Mouse (Mus musculus): ENCODE measurements around the gene Rhbdd2. TPM values are rescaled to one million over a fixed set of nuclear protein-coding genes. Genes with fewer than 3 reads are reported as not detected.

Gene Rhbdd2
- polyA plus RNA-seq, 1 experiment from 2014 or later = 6.3 TPM

DNA sequence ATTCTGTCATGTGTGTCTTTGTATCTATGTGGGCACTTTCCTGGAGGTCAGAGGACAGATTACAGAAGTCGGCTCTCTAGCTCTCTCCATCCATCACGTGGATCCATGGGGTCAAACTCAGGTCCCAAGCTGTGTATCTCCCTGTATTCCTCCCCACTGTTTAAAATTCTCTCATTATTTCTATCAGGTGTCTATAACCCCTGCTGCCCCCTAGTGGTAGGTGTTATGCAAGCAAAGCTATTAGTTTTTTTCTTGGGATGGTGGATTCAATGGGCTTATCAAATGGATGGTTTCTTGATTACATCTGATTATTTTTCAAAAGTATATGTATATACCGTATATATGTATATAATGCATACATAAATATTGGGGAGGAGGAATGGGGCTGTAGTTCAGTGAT lies 1.8 kb upstream of the Rhbdd2 start:
- peaks cover 15% of the 10 kb centered on the region; the same call in 1 of the 2 replicates for H3K79me2 ChIP-seq (ENCODE audit: inconsistent target)
- no peak overlapping the region for H3K4me3 ChIP-seq (ENCODE audit: inconsistent target)
- no peak overlapping the region for H3K27ac ChIP-seq
- 17% methylated on average over 3 of the region's 3 CpGs for WGBS (ENCODE audit: missing documents)
- no peaks in the 10 kb centered on the region for H3K36me3 ChIP-seq (ENCODE audit: inconsistent target)

DNA sequence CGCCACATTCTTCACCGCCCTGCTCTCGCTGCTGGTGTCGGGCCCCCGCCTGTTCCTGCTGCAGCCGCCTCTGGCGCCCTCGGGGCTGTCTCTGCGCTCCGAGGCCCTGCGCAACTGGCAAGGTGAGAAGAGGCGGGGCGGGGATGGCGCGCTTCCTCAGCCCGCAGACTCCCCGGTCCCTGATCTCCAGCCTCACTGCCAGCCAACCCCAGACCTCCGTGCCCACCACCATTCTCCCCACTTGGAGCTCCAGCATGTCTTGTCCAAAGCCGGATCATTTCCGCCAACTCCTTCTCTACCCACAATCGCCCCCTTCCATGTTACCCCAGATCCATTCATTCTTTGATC lies 353 bp downstream of the Rhbdd2 start:
- 0% methylated on average over 21 of the region's 21 CpGs for WGBS (ENCODE audit: missing documents)
- Histone ChIP-seq H3K4me3 (ENCODE audit: inconsistent target) (peak overlapping the region; percentile 60), H3K27ac (no peak overlapping the region), H3K36me3 (ENCODE audit: inconsistent target) (peaks cover 10% of the 10 kb centered on the region; the same call in 1 of the 2 replicates), H3K79me2 (ENCODE audit: inconsistent target) (peaks cover 15% of the 10 kb centered on the region; the same call in 1 of the 2 replicates)

DNA sequence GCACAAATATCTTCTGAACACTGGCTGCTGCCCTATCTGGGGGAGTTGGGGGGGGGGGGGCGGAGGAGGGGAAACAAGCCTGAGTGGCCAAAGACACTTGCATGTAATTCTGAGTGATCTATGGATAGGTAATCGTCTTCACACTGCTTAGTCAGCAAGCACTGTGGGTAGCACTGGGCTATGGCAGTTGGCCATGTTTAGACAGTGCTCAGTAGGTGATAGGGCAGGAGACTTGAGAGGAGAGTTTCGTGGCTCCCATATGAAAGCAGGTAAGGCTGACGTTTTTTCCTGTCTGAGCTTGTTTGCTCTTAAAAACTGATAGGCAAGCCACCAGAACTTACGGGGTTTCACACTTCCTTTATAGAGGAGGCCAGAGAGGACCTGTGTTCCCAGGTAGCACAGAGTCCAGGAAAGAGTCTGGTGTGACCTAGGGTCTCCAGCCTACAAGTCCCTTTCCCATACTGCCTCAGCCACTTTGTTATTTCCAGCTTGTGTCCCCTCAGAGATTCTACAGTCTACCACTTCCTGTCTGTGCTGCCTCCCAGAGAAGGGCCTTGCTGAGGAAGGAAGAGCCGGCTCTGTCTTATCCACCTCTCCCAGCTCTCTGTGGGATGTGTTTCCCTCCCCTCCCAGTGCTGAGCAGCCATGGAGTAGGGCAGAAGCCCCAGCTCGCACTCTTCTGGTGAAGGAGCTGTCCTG lies 7.5 kb downstream of the Rhbdd2 start:
- Histone ChIP-seq H3K27ac (no peak overlapping the region), H3K36me3 (ENCODE audit: inconsistent target) (peaks cover 19% of the 10 kb centered on the region; the same call in 1 of the 2 replicates), H3K4me3 (ENCODE audit: inconsistent target) (no peak overlapping the region), H3K79me2 (ENCODE audit: inconsistent target) (no peaks in the 10 kb centered on the region)
- WGBS (ENCODE audit: missing documents) = 57% methylated on average over 6 of the region's 7 CpGs

DNA sequence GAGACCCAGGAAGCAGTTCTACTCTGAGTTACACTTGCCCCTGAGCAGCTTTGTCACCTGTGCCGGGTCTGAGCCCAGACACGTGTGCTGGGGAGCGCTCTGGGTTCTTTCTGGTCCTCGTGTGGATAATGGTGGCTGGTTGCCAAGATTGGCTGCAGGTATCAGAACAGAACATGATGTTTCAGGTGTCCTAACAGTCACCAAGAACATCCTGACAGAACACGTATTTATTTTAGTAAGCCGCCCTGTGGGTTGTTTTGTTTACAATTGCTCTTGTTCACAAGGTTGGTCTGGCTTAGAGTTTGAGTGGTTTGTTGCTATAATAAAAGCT lies 8.0 kb downstream of the Rhbdd2 start:
- Histone ChIP-seq H3K79me2 (ENCODE audit: inconsistent target) (no peaks in the 10 kb centered on the region), H3K36me3 (ENCODE audit: inconsistent target) (peaks cover 19% of the 10 kb centered on the region; the same call in 1 of the 2 replicates), H3K27ac (no peak overlapping the region), H3K4me3 (ENCODE audit: inconsistent target) (no peak overlapping the region)
- WGBS (ENCODE audit: missing documents) = 89% methylated on average over 5 of the region's 6 CpGs

DNA sequence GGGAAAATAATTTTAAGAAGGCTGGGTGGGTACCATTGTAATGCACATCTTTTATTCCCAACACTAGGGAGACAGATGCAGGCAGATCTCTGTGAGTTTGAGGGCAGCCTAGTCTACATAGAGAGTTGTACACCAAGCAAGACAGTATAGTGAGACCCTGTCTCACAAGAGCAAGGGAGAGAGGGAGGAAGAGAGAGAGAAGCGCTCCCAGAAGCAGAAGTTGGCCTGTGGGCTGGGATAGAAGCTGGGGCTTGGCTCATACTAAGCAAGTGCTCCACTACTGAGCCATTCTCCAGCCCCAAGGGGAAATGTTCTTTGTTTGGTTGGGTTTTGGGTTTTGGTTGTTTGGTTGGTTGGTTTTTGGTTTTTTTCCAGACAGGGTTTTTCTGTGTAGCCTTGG lies 8.6 kb downstream of the Rhbdd2 start:
- no peaks in the 10 kb centered on the region for H3K79me2 ChIP-seq (ENCODE audit: inconsistent target)
- WGBS (ENCODE audit: missing documents) = 29% methylated on average over 1 of the region's 1 CpGs
- H3K36me3 ChIP-seq (ENCODE audit: inconsistent target) = peaks cover 18% of the 10 kb centered on the region; the same call in 1 of the 2 replicates
- no peak overlapping the region for H3K27ac ChIP-seq
- no peak overlapping the region for H3K4me3 ChIP-seq (ENCODE audit: inconsistent target)

DNA sequence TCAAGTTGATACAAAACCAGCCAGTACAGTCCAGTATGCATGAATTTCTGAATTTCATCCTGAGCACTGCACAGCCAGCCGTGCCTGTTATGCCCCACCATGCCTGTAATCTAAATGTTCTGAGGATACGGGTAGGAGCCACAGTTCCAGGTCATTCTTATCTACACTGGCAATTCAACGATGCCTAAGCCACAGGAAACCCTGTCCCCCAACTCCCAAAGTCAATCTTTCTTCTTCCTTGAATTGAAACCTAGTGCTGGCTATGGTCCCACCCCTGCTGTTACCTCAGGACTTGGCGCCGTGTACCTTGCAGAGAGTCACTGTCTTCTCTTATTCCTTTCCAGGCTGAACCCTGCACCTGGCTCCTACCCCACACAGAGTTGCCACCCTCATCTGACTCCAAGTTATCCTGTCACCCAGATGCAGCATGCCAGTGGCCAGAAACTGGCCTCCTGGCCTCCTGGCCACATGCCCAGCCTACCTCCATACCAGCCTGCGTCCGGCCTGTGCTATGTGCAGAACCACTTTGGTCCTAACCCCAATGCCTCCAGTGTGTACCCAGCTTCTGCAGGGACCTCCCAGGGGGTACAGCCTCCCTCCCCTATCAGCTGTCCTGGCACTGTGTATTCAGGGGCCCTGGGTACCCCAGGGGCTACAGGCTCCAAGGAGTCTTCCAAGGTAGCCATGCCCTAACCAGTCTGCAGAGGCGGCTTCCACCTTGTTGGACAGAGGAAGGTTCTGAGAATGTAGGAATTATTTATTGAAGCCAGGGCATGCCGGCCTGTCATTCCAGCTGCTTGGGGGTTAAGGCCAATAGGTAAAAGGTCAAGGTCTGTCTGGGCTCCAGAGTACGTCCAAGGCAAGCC lies 10.5 kb downstream of the Rhbdd2 start:
- Histone ChIP-seq H3K4me3 (ENCODE audit: inconsistent target) (no peak overlapping the region), H3K27ac (no peak overlapping the region), H3K79me2 (ENCODE audit: inconsistent target) (no peaks in the 10 kb centered on the region), H3K36me3 (ENCODE audit: inconsistent target) (peaks cover 7% of the 10 kb centered on the region; the same call in 1 of the 2 replicates)
- WGBS (ENCODE audit: missing documents) = 83% methylated on average over 10 of the region's 10 CpGs

DNA sequence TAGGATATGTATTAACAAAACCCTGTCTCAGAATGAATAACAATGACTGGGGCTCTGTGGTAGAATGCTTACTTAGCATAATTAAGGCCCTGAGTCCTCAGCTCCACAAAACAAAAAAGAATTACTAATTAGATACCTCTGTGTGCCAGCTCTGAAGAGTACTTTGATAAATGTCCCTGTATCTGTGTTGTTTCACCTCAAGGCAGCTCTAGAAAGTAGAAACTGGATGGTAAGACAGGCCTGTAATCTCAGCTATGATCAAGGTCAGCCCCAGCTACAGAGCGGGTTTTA lies 11.1 kb downstream of the Rhbdd2 start:
- 90% methylated on average over 1 of the region's 1 CpGs for WGBS (ENCODE audit: missing documents)
- no peak overlapping the region for H3K27ac ChIP-seq
- H3K79me2 ChIP-seq (ENCODE audit: inconsistent target) = no peaks in the 10 kb centered on the region
- no peak overlapping the region for H3K4me3 ChIP-seq (ENCODE audit: inconsistent target)
- H3K36me3 ChIP-seq (ENCODE audit: inconsistent target) = peaks cover 4% of the 10 kb centered on the region; the same call in 1 of the 2 replicates

DNA sequence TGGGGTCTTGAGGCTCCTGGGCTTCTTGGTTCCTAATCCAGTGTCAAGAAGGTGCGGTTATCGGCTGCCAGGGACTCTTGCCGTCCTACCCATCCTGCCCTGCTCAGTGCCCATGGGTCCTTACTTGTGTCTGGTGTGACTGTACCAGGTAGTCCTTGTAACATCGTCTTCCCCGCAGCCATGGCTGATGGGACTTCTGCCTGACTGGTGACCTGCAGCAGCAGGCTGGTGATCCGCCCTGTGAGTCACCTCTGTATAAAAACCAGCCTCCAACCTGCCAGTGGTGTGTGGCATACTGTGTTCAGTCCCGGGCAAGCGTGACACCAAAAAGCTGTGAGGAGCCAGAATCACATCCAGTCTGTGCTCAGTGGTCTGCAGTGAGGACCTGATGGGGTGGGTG lies 11.5 kb downstream of the Rhbdd2 start:
- 95% methylated on average over 8 of the region's 8 CpGs for WGBS (ENCODE audit: missing documents)
- Histone ChIP-seq H3K36me3 (ENCODE audit: inconsistent target) (peaks cover 4% of the 10 kb centered on the region; the same call in 1 of the 2 replicates), H3K4me3 (ENCODE audit: inconsistent target) (no peak overlapping the region), H3K27ac (no peak overlapping the region), H3K79me2 (ENCODE audit: inconsistent target) (no peaks in the 10 kb centered on the region)

DNA sequence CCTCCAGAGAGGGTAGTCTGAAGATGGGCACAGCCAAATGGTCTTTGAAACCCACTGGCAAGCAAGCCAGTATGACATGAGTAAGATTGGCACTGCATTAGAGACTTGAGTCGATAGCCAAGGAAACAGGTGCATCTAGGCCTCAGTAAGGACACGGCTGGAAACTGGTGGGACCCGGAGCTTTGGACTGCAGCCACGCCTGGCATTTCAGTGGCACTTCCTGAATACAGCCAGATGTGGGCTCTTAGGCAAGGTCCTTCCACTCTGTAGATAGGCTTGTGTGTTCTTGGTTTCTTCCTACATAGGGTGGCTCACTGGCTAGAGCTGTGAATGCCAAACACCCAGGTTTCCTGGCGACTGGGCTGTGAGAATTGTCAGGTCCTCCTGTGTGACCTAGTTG lies 12.9 kb downstream of the Rhbdd2 start:
- 48% methylated on average over 5 of the region's 5 CpGs for WGBS (ENCODE audit: missing documents)
- no peaks in the 10 kb centered on the region for H3K79me2 ChIP-seq (ENCODE audit: inconsistent target)
- no peak overlapping the region for H3K4me3 ChIP-seq (ENCODE audit: inconsistent target)
- H3K27ac ChIP-seq = no peak overlapping the region
- no peaks in the 10 kb centered on the region for H3K36me3 ChIP-seq (ENCODE audit: inconsistent target)

DNA sequence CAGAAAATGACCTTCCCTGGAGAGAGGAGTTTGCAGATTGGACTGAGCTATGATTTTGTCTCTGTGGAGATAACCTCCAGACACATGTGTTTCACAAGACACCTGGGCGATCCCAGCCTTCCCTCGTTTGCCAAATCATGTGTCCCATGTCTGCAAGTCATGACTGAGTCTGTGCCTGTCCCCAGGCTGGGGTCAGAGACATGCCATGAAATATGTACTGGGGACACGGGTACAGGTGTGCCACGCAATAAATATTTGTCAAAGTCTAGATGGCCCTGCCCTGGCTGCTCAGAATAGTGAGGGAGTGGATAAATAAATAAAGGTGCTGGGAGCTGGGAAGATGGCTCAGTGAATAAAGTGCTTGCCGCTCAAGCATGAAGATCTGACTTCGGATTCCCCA lies 13.6 kb downstream of the Rhbdd2 start:
- Histone ChIP-seq H3K27ac (no peak overlapping the region), H3K79me2 (ENCODE audit: inconsistent target) (no peaks in the 10 kb centered on the region), H3K36me3 (ENCODE audit: inconsistent target) (no peaks in the 10 kb centered on the region), H3K4me3 (ENCODE audit: inconsistent target) (no peak overlapping the region)
- WGBS (ENCODE audit: missing documents) = 97% methylated on average over 3 of the region's 6 CpGs

DNA sequence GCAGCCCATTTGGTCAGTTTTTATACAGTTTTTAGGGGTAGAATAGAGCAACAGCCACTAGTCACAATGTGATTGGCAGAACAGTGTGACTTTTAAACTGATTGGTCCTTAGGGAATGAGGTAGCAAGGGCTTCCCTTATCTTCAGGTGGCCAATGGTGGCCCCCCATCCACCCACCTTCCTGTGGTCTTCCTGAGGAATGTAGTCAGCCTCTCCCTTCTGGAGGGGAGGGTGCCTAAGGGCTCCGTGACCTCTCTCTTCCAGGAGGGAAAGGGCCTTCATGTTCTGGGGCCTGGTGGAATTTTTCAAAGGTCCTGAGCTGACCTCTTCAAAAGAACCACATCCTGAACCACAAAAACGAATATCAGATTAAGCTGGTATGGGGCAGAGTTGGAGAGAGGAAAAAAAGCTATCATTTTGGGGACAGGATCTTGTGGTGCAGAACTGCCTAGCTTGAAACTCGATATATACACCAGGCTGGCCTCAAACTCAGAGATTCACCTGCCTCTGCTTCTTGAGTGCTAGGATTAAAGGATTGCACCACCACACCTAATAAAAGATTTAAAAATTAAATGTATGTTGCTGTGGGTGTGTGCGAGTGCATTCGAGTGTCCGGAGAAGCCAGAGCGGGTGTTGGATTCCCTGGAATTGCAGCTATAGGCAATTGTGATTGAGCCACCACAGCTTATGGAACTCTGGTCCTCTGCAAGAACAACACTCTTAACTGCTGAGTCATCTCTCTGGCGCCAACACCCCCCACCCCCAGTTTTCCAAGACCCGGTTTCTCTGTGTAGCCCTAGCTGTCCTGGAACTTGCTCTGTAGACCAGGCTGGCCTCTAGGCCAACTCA lies 16.3 kb downstream of the Rhbdd2 start:
- WGBS (ENCODE audit: missing documents) = 68% methylated on average over 9 of the region's 9 CpGs

DNA sequence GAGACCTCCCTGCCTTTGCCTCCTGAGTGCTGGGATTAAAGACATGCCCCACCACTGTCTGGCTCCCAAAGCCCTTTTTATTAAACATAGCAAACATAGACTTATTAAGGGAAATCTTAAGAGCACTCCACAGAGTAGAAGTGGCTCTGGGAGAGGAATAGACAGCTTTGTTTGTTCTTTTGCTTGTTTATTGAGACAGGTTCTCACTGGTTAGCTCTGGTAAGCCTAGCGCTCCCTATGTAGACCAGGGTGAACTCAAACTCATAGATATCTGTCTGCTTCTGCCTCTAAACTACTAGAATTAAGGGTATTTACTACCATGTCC lies 16.9 kb downstream of the Rhbdd2 start:
- Histone ChIP-seq H3K36me3 (ENCODE audit: inconsistent target) (no peaks in the 10 kb centered on the region), H3K4me3 (ENCODE audit: inconsistent target) (no peak overlapping the region), H3K27ac (no peak overlapping the region), H3K79me2 (ENCODE audit: inconsistent target) (no peaks in the 10 kb centered on the region)
- WGBS (ENCODE audit: missing documents) = 93% methylated on average over 1 of the region's 1 CpGs

More for the DNA sequence above, 16.3 kb downstream of the Rhbdd2 start:
- Histone ChIP-seq H3K27ac (no peak overlapping the region), H3K79me2 (ENCODE audit: inconsistent target) (no peaks in the 10 kb centered on the region), H3K36me3 (ENCODE audit: inconsistent target) (no peaks in the 10 kb centered on the region), H3K4me3 (ENCODE audit: inconsistent target) (no peak overlapping the region)

DNA sequence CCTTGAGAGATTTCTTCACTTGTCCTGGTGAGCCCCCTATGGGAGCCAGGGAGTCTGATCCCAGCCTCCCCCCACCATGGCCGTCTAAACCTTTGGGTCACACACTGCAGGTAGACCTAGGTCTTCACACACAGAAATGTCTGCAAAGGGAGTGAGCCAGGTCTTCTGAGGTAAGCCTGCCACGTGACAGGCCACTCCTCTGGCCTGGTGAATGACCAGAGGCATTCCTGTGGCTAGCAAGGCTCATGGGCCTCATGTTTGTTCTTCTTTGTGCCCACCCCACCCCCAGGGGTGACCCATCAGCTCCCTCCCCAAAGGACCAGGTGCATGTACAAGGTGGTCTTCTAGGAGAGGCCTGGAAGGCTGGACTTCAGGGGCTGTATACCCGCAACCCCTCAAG lies 19.1 kb downstream of the Rhbdd2 start:
- 100% methylated on average over 3 of the region's 3 CpGs for WGBS (ENCODE audit: missing documents)
- H3K4me3 ChIP-seq (ENCODE audit: inconsistent target) = no peak overlapping the region
- no peaks in the 10 kb centered on the region for H3K79me2 ChIP-seq (ENCODE audit: inconsistent target)
- H3K27ac ChIP-seq = no peak overlapping the region
- no peaks in the 10 kb centered on the region for H3K36me3 ChIP-seq (ENCODE audit: inconsistent target)

DNA sequence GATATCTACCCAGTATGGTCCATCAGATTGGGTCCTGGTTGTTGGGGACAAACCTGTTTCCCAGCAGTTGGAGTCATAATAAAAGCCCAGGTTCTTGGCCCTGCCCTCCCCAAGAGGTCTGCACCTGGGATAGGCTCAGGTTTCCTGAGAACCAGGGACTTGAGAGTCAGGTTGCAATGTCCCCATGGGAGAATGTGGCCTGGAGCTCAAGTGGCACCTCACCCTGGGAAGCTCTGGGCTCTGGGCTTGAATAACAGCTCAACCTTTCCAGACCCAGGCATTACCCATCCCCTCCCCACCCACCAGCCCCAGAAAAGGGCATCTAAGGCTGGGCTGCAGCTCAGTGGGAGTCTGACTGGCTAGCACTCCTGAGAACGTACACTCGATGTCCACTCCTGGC lies 20.8 kb downstream of the Rhbdd2 start:
- WGBS (ENCODE audit: missing documents) = no CpG with 5 or more reads among the region's 2 CpGs
- no peak overlapping the region for H3K27ac ChIP-seq
- no peak overlapping the region for H3K4me3 ChIP-seq (ENCODE audit: inconsistent target)
- no peaks in the 10 kb centered on the region for H3K79me2 ChIP-seq (ENCODE audit: inconsistent target)
- no peaks in the 10 kb centered on the region for H3K36me3 ChIP-seq (ENCODE audit: inconsistent target)

DNA sequence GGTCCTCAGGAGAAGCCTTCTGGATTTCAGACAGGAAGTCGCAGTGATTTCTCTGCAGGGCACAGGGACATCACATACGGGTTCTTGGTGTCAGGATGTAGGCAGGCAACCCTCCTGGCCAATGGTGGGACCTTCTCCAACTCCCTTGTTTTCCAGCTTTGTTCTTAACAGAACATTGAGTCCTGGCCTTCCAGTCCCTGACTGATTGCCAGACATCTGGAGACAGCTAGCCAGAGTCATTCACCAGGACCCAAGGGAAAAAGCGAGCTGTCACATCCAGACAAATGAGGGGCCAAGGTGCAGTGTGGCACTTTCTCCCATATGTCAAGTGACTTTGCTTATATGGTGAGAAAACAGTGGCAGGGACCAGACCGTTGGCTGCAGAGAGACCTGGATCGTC lies 23.6 kb downstream of the Rhbdd2 start:
- H3K36me3 ChIP-seq (ENCODE audit: inconsistent target) = no peaks in the 10 kb centered on the region
- no peak overlapping the region for H3K27ac ChIP-seq
- WGBS (ENCODE audit: missing documents) = 98% methylated on average over 5 of the region's 5 CpGs
- H3K4me3 ChIP-seq (ENCODE audit: inconsistent target) = no peak overlapping the region
- H3K79me2 ChIP-seq (ENCODE audit: inconsistent target) = no peaks in the 10 kb centered on the region
